Mouse (Mus musculus) forebrain, embryonic 15.5 days (tissue): Measurements from ENCODE around the gene Mixl1. TPM values are rescaled to one million over a fixed set of nuclear protein-coding genes. Genes with fewer than 3 reads are reported as not detected.

Source experiments
- ATAC-seq: fragments of 200-750 bp; cut with Nextera tagmentation; replicated peaks from 2 replicates; pipeline ENCODE4 v1.8.0; 2017; ENCODE audit warnings: mild to moderate bottlenecking, moderate TSS enrichment, moderate library complexity
- H3K27ac ChIP-seq: fragments of 300-500 bp; sonication (generic); replicated peaks from 2 replicates; pipeline ENCODE4 v1.5.1; 2015; ENCODE audit warnings: mild to moderate bottlenecking, inconsistent platforms
- H3K27me3 ChIP-seq: fragments of 300-500 bp; sonication (generic); 2 replicates; pipeline ENCODE4 v1.6.1; 2015; ENCODE audit warnings: inconsistent platforms
- H3K36me3 ChIP-seq: fragments of 300-500 bp; sonication (generic); 2 replicates; pipeline ENCODE4 v1.6.1; 2015; ENCODE audit warnings: mild to moderate bottlenecking, inconsistent platforms
- H3K4me1 ChIP-seq: fragments of 300-500 bp; sonication (generic); 2 replicates; pipeline ENCODE4 v1.6.1; 2015; ENCODE audit warnings: inconsistent platforms
- H3K4me2 ChIP-seq: fragments of 300-500 bp; sonication (generic); replicated peaks from 2 replicates; pipeline ENCODE4 v1.6.1; 2015; ENCODE audit warnings: mild to moderate bottlenecking, inconsistent platforms
- H3K4me3 ChIP-seq: fragments of 300-500 bp; sonication (generic); 2 replicates; pipeline ENCODE4 v1.5.1; 2015; ENCODE audit warnings: mild to moderate bottlenecking, inconsistent platforms
- H3K9ac ChIP-seq: fragments of 300-500 bp; sonication (generic); replicated peaks from 2 replicates; pipeline ENCODE4 v1.6.1; 2015; ENCODE audit warnings: mild to moderate bottlenecking, inconsistent platforms
- H3K9me3 ChIP-seq: fragments of 300-500 bp; sonication (generic); 2 replicates; pipeline ENCODE4 v1.6.1; 2016; ENCODE audit warnings: inconsistent platforms
- WGBS: fragments of 180-500 bp; shearing (Covaris S2); methylation state at CpG from one replicate; pipeline ENCODE4 v1.1.7; 2015; ENCODE audit warnings: mixed read lengths; 5-methylcytosine and 5-hydroxymethylcytosine counted together
- polyA plus RNA-seq: library from polyadenylated mRNA; unstranded; fragments of >200 nt; fragmentation: Nextera tagmentation; extraction: Ambion mirVana; gene quantifications from 2 replicates; pipeline ENCODE4 v1.2.1, GENCODE M21; 2015

Gene Mixl1
- polyA plus RNA-seq, 1 experiment from 2014 or later: 0.11 TPM

GRCm38 (mm10) chr1:180707368-180707767 lies 10.5 kb upstream of the Mixl1 start:
- no peaks in the 10 kb centered on the region for H3K4me1 ChIP-seq
- ATAC-seq: no peak
- 61% methylated on average over 3 of the region's 3 CpGs for WGBS

DNA sequence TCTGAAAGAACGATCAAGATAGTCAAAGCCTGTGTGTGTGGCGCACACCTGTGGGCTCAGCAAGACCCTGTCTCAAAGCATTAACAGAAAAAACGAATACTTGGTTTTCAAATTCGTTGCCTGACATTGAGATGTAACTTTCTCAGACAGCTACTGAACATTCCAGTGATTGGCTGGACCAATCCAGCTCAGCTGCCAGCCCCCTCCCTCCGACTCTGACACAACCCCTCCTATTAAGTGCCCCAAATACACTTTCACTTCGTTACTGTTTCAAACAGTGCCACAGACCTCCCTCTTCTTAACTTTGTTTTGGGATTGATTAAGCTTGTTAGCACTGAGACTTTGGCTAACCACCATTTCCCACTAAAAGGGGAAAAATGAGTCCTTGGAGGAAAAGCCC lies 6.6 kb upstream of the Mixl1 start:
- Histone ChIP-seq H3K4me1 (no peaks in the 10 kb centered on the region), H3K4me2 (no peak overlapping the region), H3K9me3 (no peaks in the 10 kb centered on the region), H3K36me3 (no peaks in the 10 kb centered on the region), H3K9ac (no peak overlapping the region), H3K27ac (no peak overlapping the region), H3K4me3 (no peak overlapping the region), H3K27me3 (peaks cover 3% of the 10 kb centered on the region)
- WGBS: 49% methylated on average over 6 of the region's 6 CpGs
- no peak for ATAC-seq

More at GRCm38 (mm10) chr1:180707368-180707767, 10.5 kb upstream of the Mixl1 start:
- no peak overlapping the region for H3K27ac ChIP-seq
- no peaks in the 10 kb centered on the region for H3K36me3 ChIP-seq
- no peak overlapping the region for H3K9ac ChIP-seq
- H3K27me3 ChIP-seq: no peaks in the 10 kb centered on the region
- H3K9me3 ChIP-seq: no peaks in the 10 kb centered on the region
- no peak overlapping the region for H3K4me3 ChIP-seq
- H3K4me2 ChIP-seq: no peak overlapping the region

GRCm38 (mm10) chr1:180698063-180698462 lies 1.2 kb upstream of the Mixl1 start:
- 57% methylated on average over 5 of the region's 5 CpGs for WGBS

DNA sequence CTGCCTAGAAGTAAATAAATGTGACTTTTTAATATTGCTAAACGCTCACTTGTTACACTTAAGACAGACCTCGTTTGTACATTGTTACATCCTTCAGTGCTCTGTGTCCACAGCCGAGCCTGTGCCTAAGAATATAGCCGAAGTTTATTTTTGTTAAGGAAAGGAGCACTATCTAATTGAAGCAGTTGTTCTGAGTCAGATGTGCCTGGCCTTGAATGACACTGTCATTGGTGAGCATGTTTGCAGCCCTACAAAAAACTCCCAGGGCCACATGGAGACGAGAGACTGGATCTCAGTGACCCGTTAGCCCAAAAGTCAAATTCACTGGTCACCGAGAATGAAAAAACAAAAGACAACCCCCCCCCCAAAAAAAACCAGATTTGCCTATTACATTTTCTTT lies 5.5 kb downstream of the Mixl1 start:
- Histone ChIP-seq H3K9me3 (no peaks in the 10 kb centered on the region), H3K4me2 (no peak overlapping the region), H3K4me1 (no peaks in the 10 kb centered on the region), H3K27me3 (peaks cover 7% of the 10 kb centered on the region), H3K36me3 (peaks cover 44% of the 10 kb centered on the region), H3K4me3 (no peak overlapping the region), H3K27ac (no peak overlapping the region), H3K9ac (no peak overlapping the region)
- 91% methylated on average over 7 of the region's 7 CpGs for WGBS
- ATAC-seq: no peak

More at GRCm38 (mm10) chr1:180698063-180698462, 1.2 kb upstream of the Mixl1 start:
- Histone ChIP-seq H3K4me3 (no peak overlapping the region), H3K4me2 (no peak overlapping the region), H3K36me3 (no peaks in the 10 kb centered on the region), H3K27ac (no peak overlapping the region), H3K9ac (no peak overlapping the region), H3K4me1 (peaks cover 7% of the 10 kb centered on the region), H3K9me3 (no peaks in the 10 kb centered on the region), H3K27me3 (peaks cover 31% of the 10 kb centered on the region)
- ATAC-seq: no peak

Other genes with a start within 250 kb of the Mixl1 start
- gene Stum, start 213.5 kb downstream of the Mixl1 start, polyA plus RNA-seq: 4.1 and 4.2 TPM in 2 replicates
- gene Parp1, start 128.1 kb downstream of the Mixl1 start, polyA plus RNA-seq: 144 and 147 TPM in 2 replicates
- gene Lin9, start 55.9 kb downstream of the Mixl1 start, polyA plus RNA-seq: 17.4 and 20.3 TPM in 2 replicates
- gene Acbd3, start 29.0 kb upstream of the Mixl1 start, polyA plus RNA-seq: 20.7 and 23.7 TPM in 2 replicates
- gene H3f3a, start 116.9 kb upstream of the Mixl1 start, polyA plus RNA-seq: 3,899 and 4,029 TPM in 2 replicates
- gene Sde2, start 154.1 kb upstream of the Mixl1 start, polyA plus RNA-seq: 35.7 and 35.9 TPM in 2 replicates
- 3.7 and 4.5 TPM in 2 replicates for gene Lefty2, start 196.1 kb upstream of the Mixl1 start, polyA plus RNA-seq
- 85.1 and 88.7 TPM in 2 replicates for gene Pycr2, start 207.3 kb upstream of the Mixl1 start, polyA plus RNA-seq
- gene Lefty1, start 238.0 kb upstream of the Mixl1 start, polyA plus RNA-seq: 0.22 and 0.23 TPM in 2 replicates
- gene Tmem63a, start 245.3 kb upstream of the Mixl1 start, polyA plus RNA-seq: 1.6 and 2.2 TPM in 2 replicates